Mouse (Mus musculus): ENCODE measurements around the gene Tle6. TPM values are rescaled to one million over a fixed set of nuclear protein-coding genes. Genes with fewer than 3 reads are reported as not detected.

Tle6 gene
- polyA plus RNA-seq, 1 experiment from 2014 or later: 4.9 TPM

GRCm38 (mm10) chr10:81615486-81615885 is 14.6 kb upstream of the Tle6 start:
- ATAC-seq (ENCODE audit: low read depth): no peak
- Histone ChIP-seq H3K4me1 (replicated peaks) (no peaks in the 10 kb centered on the region), H3K9ac (no peak overlapping the region), H3K9me3 (no peaks in the 10 kb centered on the region), H3K36me3 (peaks cover 3% of the 10 kb centered on the region; the same call in 1 of the 2 replicates), H3K27ac (replicated peaks) (no peak overlapping the region), H3K4me2 (0 out of 2 replicates have a peak overlapping the region, but pooled peaks have one; percentile 7), H3K27me3 (no peaks in the 10 kb centered on the region; the same call in 1 of the 2 replicates), H3K4me3 (no peak overlapping the region)
- WGBS: 24% methylated on average over 6 of the region's 6 CpGs

- Histone ChIP-seq H3K36me3 (0 out of 2 replicates have a peak, but pooled peaks cover 3% of the 10 kb centered on the region), H3K4me2 (no peak overlapping the region), H3K9me3 (no peaks in the 10 kb centered on the region), H3K27ac (replicated peaks) (no peak overlapping the region), H3K4me1 (replicated peaks) (no peaks in the 10 kb centered on the region), H3K27me3 (no peaks in the 10 kb centered on the region; the same call in 1 of the 2 replicates), H3K4me3 (no peak overlapping the region), H3K9ac (no peak overlapping the region)
- WGBS: 60% methylated on average over 3 of the region's 3 CpGs
- ATAC-seq (ENCODE audit: low read depth): no peak
These were observed 11.9 kb upstream of the Tle6 start for GRCm38 (mm10) chr10:81612779-81613178.

GRCm38 (mm10) chr10:81608308-81608707 is 7.4 kb upstream of the Tle6 start:
- ATAC-seq (ENCODE audit: low read depth): no peak
- Histone ChIP-seq H3K36me3 (0 out of 2 replicates have a peak, but pooled peaks cover 3% of the 10 kb centered on the region), H3K27me3 (no peaks in the 10 kb centered on the region; the same call in 1 of the 2 replicates), H3K9ac (no peak overlapping the region), H3K4me1 (replicated peaks) (peaks cover 23% of the 10 kb centered on the region), H3K9me3 (no peaks in the 10 kb centered on the region), H3K27ac (replicated peaks) (no peak overlapping the region), H3K4me2 (no peak overlapping the region), H3K4me3 (no peak overlapping the region)
- WGBS: 95% methylated on average over 1 of the region's 1 CpGs

- peak within 1 kb of the TSS; percentile 51 for H3K4me3 ChIP-seq
- WGBS: under 1% methylated on average over 39 of the region's 39 CpGs
These were observed 5.3 kb upstream of the Tle6 start, which contains the start of gene BC025920 for GRCm38 (mm10) chr10:81605974-81606751. Gene BC025920, plus strand, starts transcription at chr10:81606270.

GRCm38 (mm10) chr10:81605666-81605973 is 4.7 kb upstream of the Tle6 start:
- H3K36me3 ChIP-seq: 0 out of 2 replicates have a peak, but pooled peaks cover 3% of the 10 kb centered on the region
- peaks cover 6% of the 10 kb centered on the region; the same call in 1 of the 2 replicates for H3K27me3 ChIP-seq
- peak; percentile 25 for ATAC-seq (ENCODE audit: low read depth)
- peak overlapping the region; percentile 59 for H3K4me2 ChIP-seq
- H3K9me3 ChIP-seq: no peaks in the 10 kb centered on the region
- H3K9ac ChIP-seq: peak overlapping the region; percentile 62
- peaks cover 45% of the 10 kb centered on the region for H3K4me1 ChIP-seq (replicated peaks)
- peak overlapping the region; percentile 91 for H3K27ac ChIP-seq (replicated peaks)
- H3K4me3 ChIP-seq: peak overlapping the region; percentile 36
- WGBS: 5% methylated on average over 14 of the region's 14 CpGs

More at GRCm38 (mm10) chr10:81605974-81606751, 5.3 kb upstream of the Tle6 start, which contains the start of gene BC025920:
- Histone ChIP-seq H3K9me3 (no peaks in the 10 kb centered on the region), H3K27me3 (peaks cover 6% of the 10 kb centered on the region; the same call in 1 of the 2 replicates), H3K4me2 (peak within 1 kb of the TSS; percentile 76), H3K27ac (replicated peaks) (peak within 1 kb of the TSS; percentile 91), H3K36me3 (0 out of 2 replicates have a peak, but pooled peaks cover 3% of the 10 kb centered on the region), H3K4me1 (replicated peaks) (peaks cover 40% of the 10 kb centered on the region), H3K9ac (peak within 1 kb of the TSS; percentile 70)
- ATAC-seq (ENCODE audit: low read depth): peak; percentile 85

GRCm38 (mm10) chr10:81604968-81605665 is 4.2 kb upstream of the Tle6 start:
- H3K4me1 ChIP-seq (replicated peaks): peaks cover 47% of the 10 kb centered on the region
- no peaks in the 10 kb centered on the region for H3K9me3 ChIP-seq
- H3K27me3 ChIP-seq: peaks cover 8% of the 10 kb centered on the region; the same call in 1 of the 2 replicates
- peak overlapping the region; percentile 62 for H3K9ac ChIP-seq
- peak overlapping the region; percentile 36 for H3K4me3 ChIP-seq
- peak overlapping the region; percentile 91 for H3K27ac ChIP-seq (replicated peaks)
- peak overlapping the region; percentile 59 for H3K4me2 ChIP-seq
- 0 out of 2 replicates have a peak, but pooled peaks cover 3% of the 10 kb centered on the region for H3K36me3 ChIP-seq
- ATAC-seq (ENCODE audit: low read depth): peak; percentile 15
- WGBS: 20% methylated on average over 29 of the region's 29 CpGs

GRCm38 (mm10) chr10:81604019-81604967 is 3.4 kb upstream of the Tle6 start:
- H3K27me3 ChIP-seq: peaks cover 16% of the 10 kb centered on the region
- no peak overlapping the region for H3K4me3 ChIP-seq
- peak; percentile 2; the same call in 1 of the 2 replicates for ATAC-seq (ENCODE audit: low read depth)
- H3K36me3 ChIP-seq: 0 out of 2 replicates have a peak, but pooled peaks cover 1% of the 10 kb centered on the region
- no peak overlapping the region; the same call in 1 of the 2 replicates for H3K27ac ChIP-seq (replicated peaks)
- peaks cover 47% of the 10 kb centered on the region for H3K4me1 ChIP-seq (replicated peaks)
- peak overlapping the region; percentile 59; the same call in 1 of the 2 replicates for H3K4me2 ChIP-seq
- H3K9me3 ChIP-seq: no peaks in the 10 kb centered on the region
- peak overlapping the region; percentile 47 for H3K9ac ChIP-seq
- WGBS: 82% methylated on average over 12 of the region's 12 CpGs

- 14% methylated on average over 4 of the region's 4 CpGs for WGBS
- H3K4me1 ChIP-seq (replicated peaks): peaks cover 52% of the 10 kb centered on the region
- no peak for ATAC-seq (ENCODE audit: low read depth)
These were observed 1.9 kb upstream of the Tle6 start for GRCm38 (mm10) chr10:81602741-81603151.

GRCm38 (mm10) chr10:81601396-81601905 is 578 bp upstream of the Tle6 start:
- H3K36me3 ChIP-seq: no peaks in the 10 kb centered on the region
- ATAC-seq (ENCODE audit: low read depth): no peak
- H3K27ac ChIP-seq (replicated peaks): no peak overlapping the region
- no peaks in the 10 kb centered on the region for H3K9me3 ChIP-seq
- H3K4me3 ChIP-seq: no peak overlapping the region
- H3K4me2 ChIP-seq: peak overlapping the region; percentile 51
- 18% methylated on average over 7 of the region's 7 CpGs for WGBS
- H3K27me3 ChIP-seq: peaks cover 31% of the 10 kb centered on the region
- H3K9ac ChIP-seq: peak overlapping the region; percentile 27; the same call in 1 of the 2 replicates
- H3K4me1 ChIP-seq (replicated peaks): peaks cover 56% of the 10 kb centered on the region

More at GRCm38 (mm10) chr10:81602741-81603151, 1.9 kb upstream of the Tle6 start:
- Histone ChIP-seq H3K4me2 (no peak overlapping the region), H3K27ac (replicated peaks) (peak overlapping the region; percentile 42; the same call in 1 of the 2 replicates), H3K9ac (no peak overlapping the region), H3K27me3 (peaks cover 30% of the 10 kb centered on the region), H3K9me3 (no peaks in the 10 kb centered on the region), H3K36me3 (no peaks in the 10 kb centered on the region), H3K4me3 (no peak overlapping the region)

GRCm38 (mm10) chr10:81600096-81600495 is 777 bp downstream of the Tle6 start:
- ATAC-seq (ENCODE audit: low read depth): no peak
- no peak overlapping the region for H3K27ac ChIP-seq (replicated peaks)
- peaks cover 63% of the 10 kb centered on the region for H3K4me1 ChIP-seq (replicated peaks)
- no peak overlapping the region for H3K9ac ChIP-seq
- H3K27me3 ChIP-seq: peaks cover 43% of the 10 kb centered on the region
- WGBS: 47% methylated on average over 10 of the region's 10 CpGs
- H3K36me3 ChIP-seq: no peaks in the 10 kb centered on the region
- H3K4me2 ChIP-seq: no peak overlapping the region
- no peak overlapping the region for H3K4me3 ChIP-seq
- no peaks in the 10 kb centered on the region for H3K9me3 ChIP-seq

GRCm38 (mm10) chr10:81599630-81600029 is 1.2 kb downstream of the Tle6 start:
- Histone ChIP-seq H3K9me3 (no peaks in the 10 kb centered on the region), H3K36me3 (no peaks in the 10 kb centered on the region), H3K27ac (replicated peaks) (no peak overlapping the region), H3K4me2 (no peak overlapping the region), H3K4me1 (replicated peaks) (peaks cover 62% of the 10 kb centered on the region), H3K9ac (no peak overlapping the region), H3K27me3 (peaks cover 47% of the 10 kb centered on the region), H3K4me3 (no peak overlapping the region)
- WGBS: 83% methylated on average over 5 of the region's 5 CpGs
- ATAC-seq (ENCODE audit: low read depth): no peak
